13 mouse cellular contexts compared by ENCODE assay signal in genomic region chr3:70500991-70501961, GRCm38 (mm10).
DNase-seq lines count a peak whose midpoint lies in the region; ATAC-seq lines count a peak whose summit lies in the region.
"Had no signal": no experiment of that assay in that cellular context is flagged by ENCODE, and none has a peak within 500 bp of the region (broad histone marks: within the 10 kb centered on the region; RNA-seq: fewer than 3 reads in every experiment).

No protein-coding gene starts in this region.

- peaks cover 11% of the 10 kb centered on the region for H3K4me1 ChIP-seq in heart, embryonic 13.5 days
- peaks cover 6% of the 10 kb centered on the region; the same call in 1 of the 2 replicates for H3K4me1 ChIP-seq in hindbrain, embryonic 15.5 days (replicated peaks)

- H3K9ac ChIP-seq in heart, embryonic 13.5 days = no peak overlapping the region
- H3K9ac ChIP-seq in hindbrain, embryonic 15.5 days = no peak overlapping the region

- DNase-seq in heart, adult 8-10 months (ENCODE audit: low spot score) = no peak
- peak; percentile 8 for DNase-seq in testis, postnatal 14 days (ENCODE audit: low spot score)
- DNase-seq in testis, postnatal 10 days (ENCODE audit: low spot score) = no peak
- no peak for DNase-seq in right cerebral cortex, postnatal 4 days
- DNase-seq in right cerebral cortex, postnatal 36 days (ENCODE audit: low spot score in 2 of 2) = no peak
- DNase-seq: cerebellum, adult 11 months; heart, postnatal 36 days; lung, postnatal 10 days; thymus, adult 2 months had no signal

- peak overlapping the region; percentile 39; the same call in 1 of the 2 replicates for H3K27ac ChIP-seq in heart, embryonic 13.5 days (replicated peaks)
- peak overlapping the region; percentile 50; the same call in 1 of the 2 replicates for H3K27ac ChIP-seq in hindbrain, embryonic 15.5 days (replicated peaks)

- no peaks in the 10 kb centered on the region for H3K27me3 ChIP-seq in heart, embryonic 13.5 days (replicated peaks)
- no peaks in the 10 kb centered on the region for H3K27me3 ChIP-seq in hindbrain, embryonic 15.5 days

- no peak overlapping the region for H3K4me3 ChIP-seq in heart, embryonic 13.5 days
- H3K4me3 ChIP-seq in hindbrain, embryonic 15.5 days = no peak overlapping the region

- no peaks in the 10 kb centered on the region for H3K9me3 ChIP-seq in heart, embryonic 13.5 days
- H3K9me3 ChIP-seq in hindbrain, embryonic 15.5 days = no peaks in the 10 kb centered on the region

- no peaks in the 10 kb centered on the region for H3K36me3 ChIP-seq in heart, embryonic 13.5 days
- no peaks in the 10 kb centered on the region for H3K36me3 ChIP-seq in hindbrain, embryonic 15.5 days

- WGBS in heart, embryonic 13.5 days = 63% methylated on average over 9 of the region's 9 CpGs
- WGBS in hindbrain, embryonic 15.5 days = 47% methylated on average over 9 of the region's 9 CpGs

- H3K4me2 ChIP-seq in heart, embryonic 13.5 days = no peak overlapping the region
- no peak overlapping the region for H3K4me2 ChIP-seq in hindbrain, embryonic 15.5 days

- no peak for ATAC-seq in heart, embryonic 13.5 days (ENCODE audit: extremely low read depth, insufficient number of reproducible peaks, low FRiP score, low TSS enrichment)
- no peak for ATAC-seq in hindbrain, embryonic 15.5 days (ENCODE audit: low FRiP score, low read depth)
- ATAC-seq in monocyte, adult 5-6 weeks (replicated peaks; ENCODE audit: insufficient number of reproducible peaks, low FRiP score, low TSS enrichment, poor library complexity, severe bottlenecking) = no peak
- ATAC-seq: CD4-positive, CD25-positive, alpha-beta regulatory T cell, adult 4 months had no signal
